Mouse (Mus musculus) heart, adult 18-20 months (tissue): ENCODE data around the gene Dhrs13. TPM values are rescaled to one million over a fixed set of nuclear protein-coding genes. Genes with fewer than 3 reads are reported as not detected.

Experiments used
- microRNA-seq, 2 experiments: library from miRNA; unstranded; fragments of <30 nt; microRNA quantifications; one replicate each; pipeline ENCODE4 v1.2.0; 2022
- total RNA-seq, 2 experiments: library from RNA; stranded (reverse); gene quantifications; 2 replicates each; pipeline ENCODE4 v1.2.3; 2021

Gene Dhrs13
- total RNA-seq, 2 experiments from 2014 or later: 4.1 to 5.2 TPM

Small RNA genes lying within 50 kb of the gene (microRNA-seq; reads per million reads assigned to microRNA genes)
- gene Mir144 (355 to 387 reads per million in 2 experiments), gene Mir451a (0 reads per million in 2 experiments), gene Mir451b (0 reads per million in 2 experiments)

Other genes starting within 250 kb of the Dhrs13 start
- not detected for gene Gm10277, start 244.5 kb upstream of the Dhrs13 start, total RNA-seq
- under 1 TPM; 0.50 to 0.87 TPM for gene Pipox, start 138.2 kb upstream of the Dhrs13 start, total RNA-seq
- under 1 TPM; 0.12 to 0.31 TPM for gene Sez6, start 101.5 kb upstream of the Dhrs13 start, total RNA-seq
- 10 to 100 TPM; 21.7 to 21.9 TPM for gene Phf12, start 49.5 kb upstream of the Dhrs13 start, total RNA-seq
- gene Flot2, start 5.7 kb downstream of the Dhrs13 start, total RNA-seq: 10 to 100 TPM; 54.1 to 56.0 TPM
- gene Eral1, start 48.1 kb downstream of the Dhrs13 start, total RNA-seq: 10 to 100 TPM; 28.9 to 29.3 TPM
- gene Fam222b, start 62.4 kb downstream of the Dhrs13 start, total RNA-seq: 10 to 100 TPM; 11.7 to 12.5 TPM
- 1 to 10 TPM; 3.2 to 4.6 TPM for gene Traf4, start 133.3 kb downstream of the Dhrs13 start, total RNA-seq
- 1 to 10 TPM; 1.7 to 2.6 TPM for gene Nek8, start 144.4 kb downstream of the Dhrs13 start, total RNA-seq
- 10 to 100 TPM in 1 of 2 experiments, 1 to 10 TPM in 1; 3.2 to 10.6 TPM for gene Tlcd1, start 144.4 kb downstream of the Dhrs13 start, total RNA-seq
- 100 to 1,000 TPM; 866 to 935 TPM for gene Rpl23a, start 151.3 kb downstream of the Dhrs13 start, total RNA-seq
- gene Rab34, start 156.2 kb downstream of the Dhrs13 start, total RNA-seq: 10 to 100 TPM in 1 of 2 experiments, 1 to 10 TPM in 1; 6.4 to 11.4 TPM
- 1 to 10 TPM in 1 of 2 experiments, under 1 TPM in 1; 0.89 to 1.6 TPM for gene Proca1, start 161.1 kb downstream of the Dhrs13 start, total RNA-seq
- 10 to 100 TPM; 52.7 to 55.7 TPM for gene Sdf2, start 213.5 kb downstream of the Dhrs13 start, total RNA-seq
- 10 to 100 TPM; 28.4 to 29.7 TPM for gene Supt6, start 213.7 kb downstream of the Dhrs13 start, total RNA-seq
- gene 2610507B11Rik, start 229.5 kb downstream of the Dhrs13 start, total RNA-seq: 100 to 1,000 TPM; 203 to 219 TPM